Mouse (Mus musculus) liver, postnatal 0 days (tissue): Measurements from ENCODE around the gene Ssr3. TPM values are rescaled to one million over a fixed set of nuclear protein-coding genes. Genes with fewer than 3 reads are reported as not detected.

Source experiments
- ATAC-seq: fragments of 200-750 bp; cut with Nextera tagmentation; 2 replicates; pipeline ENCODE4 v1.8.0; 2017; ENCODE audit warnings: mild to moderate bottlenecking, moderate library complexity
- DNase-seq: peaks from one replicate; pipeline ENCODE4 v3.0.0-alpha.2; 2016
- H3K27ac ChIP-seq: fragments of 300-500 bp; sonication (generic); 2 replicates; pipeline ENCODE4 v1.5.1; 2014; ENCODE audit warnings: antibody characterized with exemption, moderate library complexity, mild to moderate bottlenecking, low read depth
- H3K27me3 ChIP-seq: fragments of 300-500 bp; sonication (generic); 2 replicates; pipeline ENCODE4 v1.6.1; 2014; ENCODE audit warnings: low read length, control low read depth, mixed read lengths; ENCODE audit not compliant: insufficient read depth
- H3K36me3 ChIP-seq: fragments of 300-500 bp; sonication (generic); replicated peaks from 2 replicates; pipeline ENCODE4 v1.6.1; 2014; ENCODE audit warnings: mild to moderate bottlenecking, control low read depth, low read length, moderate library complexity, mixed read lengths; ENCODE audit not compliant: insufficient read depth
- H3K4me1 ChIP-seq: fragments of 300-500 bp; sonication (generic); 2 replicates; pipeline ENCODE4 v1.6.1; 2014; ENCODE audit warnings: antibody characterized with exemption, mild to moderate bottlenecking, control low read depth; ENCODE audit not compliant: insufficient read depth
- H3K4me2 ChIP-seq: fragments of 300-500 bp; sonication (generic); 2 replicates; pipeline ENCODE4 v1.6.1; 2014; ENCODE audit warnings: low read depth, mild to moderate bottlenecking, low read length, moderate library complexity, mixed read lengths
- H3K4me3 ChIP-seq: fragments of 300-500 bp; sonication (generic); 2 replicates; pipeline ENCODE4 v1.5.1; 2014; ENCODE audit warnings: low read depth, low read length
- H3K9ac ChIP-seq: fragments of 300-500 bp; sonication (generic); replicated peaks from 2 replicates; pipeline ENCODE4 v1.6.1; 2014; ENCODE audit warnings: mild to moderate bottlenecking, moderate library complexity
- H3K9me3 ChIP-seq: fragments of 300-500 bp; sonication (generic); 2 replicates; pipeline ENCODE4 v1.6.1; 2016; ENCODE audit warnings: mild to moderate bottlenecking, control low read depth, low read length, mixed read lengths
- CTCF ChIP-seq: sonication (generic); IDR thresholded peaks from 2 replicates; pipeline ENCODE4 v1.5.1; 2016; ENCODE audit warnings: antibody characterized with exemption, low read depth
- EP300 ChIP-seq: IDR thresholded peaks from 2 replicates; pipeline ENCODE4 v1.6.1; 2016; ENCODE audit warnings: antibody characterized with exemption, low read depth, mild to moderate bottlenecking
- WGBS: fragments of 180-500 bp; shearing (Covaris S2); extraction: QIAGEN DNeasy Blood & Tissue Kit; methylation state at CpG from one replicate; pipeline ENCODE4 v1.1.7; 2014; ENCODE audit not compliant: insufficient replicate concordance; 5-methylcytosine and 5-hydroxymethylcytosine counted together
- polyA plus RNA-seq: library from polyadenylated mRNA; unstranded; fragments of >200 nt; fragmentation: Nextera tagmentation; extraction: Ambion mirVana; gene quantifications from 2 replicates; pipeline ENCODE4 v1.2.1, GENCODE M21; 2015

Gene Ssr3
- polyA plus RNA-seq, 1 experiment from 2014 or later = 89.5 TPM

- WGBS = 81% methylated on average over 4 of the region's 4 CpGs
- no peaks in the 10 kb centered on the region for H3K4me1 ChIP-seq
- TF ChIP-seq CTCF = no peak
- no peak for TF ChIP-seq EP300
- H3K27ac ChIP-seq = no peak overlapping the region
- no peak overlapping the region for H3K9ac ChIP-seq
- H3K4me2 ChIP-seq = no peak overlapping the region
- ATAC-seq (no peak), DNase-seq (no peak)
- H3K36me3 ChIP-seq = peaks cover 51% of the 10 kb centered on the region
- no peaks in the 10 kb centered on the region for H3K27me3 ChIP-seq
- H3K4me3 ChIP-seq = no peak overlapping the region
- H3K9me3 ChIP-seq = no peaks in the 10 kb centered on the region
Measured at GRCm38 (mm10) chr3:65381094-65381493, 11.3 kb downstream of the Ssr3 start.

DNA sequence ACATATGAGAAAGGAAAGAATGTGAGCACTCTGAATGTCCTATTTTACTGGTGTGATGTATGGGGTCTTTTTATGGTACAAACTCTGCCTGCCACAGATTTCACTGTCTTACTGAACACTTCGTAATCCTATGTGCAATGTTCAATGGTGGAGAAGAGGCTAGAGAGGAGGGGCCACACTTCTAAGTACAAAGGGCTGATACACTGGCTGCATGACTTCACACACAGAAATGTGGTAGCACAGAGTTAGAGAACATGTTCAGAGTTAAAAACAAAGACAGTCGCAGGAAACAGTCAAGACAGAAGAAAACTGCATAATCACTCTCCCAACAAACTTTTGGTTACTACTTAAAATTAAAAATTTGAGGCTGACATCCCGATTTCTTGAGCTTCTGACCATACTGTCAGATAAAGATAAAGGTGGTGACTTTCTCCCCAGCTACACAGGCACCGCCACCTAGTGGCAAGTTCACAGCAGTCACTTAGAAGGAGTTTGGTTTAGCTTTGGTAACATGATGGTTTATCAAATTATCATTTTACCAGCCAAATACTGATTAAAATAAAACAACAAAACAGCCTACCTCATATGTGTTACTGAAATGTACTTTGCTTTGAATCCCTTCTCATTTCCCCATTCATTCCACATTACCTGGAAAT, 12.4 kb downstream of the Ssr3 start:
- no peaks in the 10 kb centered on the region for H3K4me1 ChIP-seq
- 66% methylated on average over 4 of the region's 4 CpGs for WGBS
- TF ChIP-seq EP300 (no peak), CTCF (peak; percentile 77)
- no peak overlapping the region for H3K27ac ChIP-seq
- no peak overlapping the region for H3K9ac ChIP-seq
- DNase-seq (peak; percentile 55), ATAC-seq (no peak)
- H3K4me3 ChIP-seq = no peak overlapping the region
- H3K27me3 ChIP-seq = no peaks in the 10 kb centered on the region
- H3K4me2 ChIP-seq = no peak overlapping the region
- peaks cover 44% of the 10 kb centered on the region for H3K36me3 ChIP-seq
- no peaks in the 10 kb centered on the region for H3K9me3 ChIP-seq

GRCm38 (mm10) chr3:65378724-65379123, 13.7 kb downstream of the Ssr3 start:
- Histone ChIP-seq H3K4me1 (no peaks in the 10 kb centered on the region), H3K9me3 (no peaks in the 10 kb centered on the region), H3K9ac (no peak overlapping the region), H3K4me2 (no peak overlapping the region), H3K36me3 (peaks cover 36% of the 10 kb centered on the region), H3K27me3 (no peaks in the 10 kb centered on the region), H3K27ac (no peak overlapping the region), H3K4me3 (no peak overlapping the region)
- DNase-seq (no peak), ATAC-seq (no peak)
- TF ChIP-seq EP300 = no peak
- no peak for TF ChIP-seq CTCF

GRCm38 (mm10) chr3:65374729-65375128, 17.7 kb downstream of the Ssr3 start:
- no peak overlapping the region for H3K4me2 ChIP-seq
- WGBS = 79% methylated on average over 3 of the region's 3 CpGs
- no peaks in the 10 kb centered on the region for H3K4me1 ChIP-seq
- no peak overlapping the region for H3K4me3 ChIP-seq
- ATAC-seq = no peak
- no peak overlapping the region for H3K9ac ChIP-seq
- no peak for DNase-seq
- no peak overlapping the region for H3K27ac ChIP-seq
- H3K36me3 ChIP-seq = peaks cover 24% of the 10 kb centered on the region
- H3K27me3 ChIP-seq = no peaks in the 10 kb centered on the region
- no peaks in the 10 kb centered on the region for H3K9me3 ChIP-seq
- TF ChIP-seq CTCF (no peak), EP300 (no peak)

GRCm38 (mm10) chr3:65373594-65374182, 18.7 kb downstream of the Ssr3 start:
- TF ChIP-seq EP300 = no peak
- TF ChIP-seq CTCF = no peak

DNA sequence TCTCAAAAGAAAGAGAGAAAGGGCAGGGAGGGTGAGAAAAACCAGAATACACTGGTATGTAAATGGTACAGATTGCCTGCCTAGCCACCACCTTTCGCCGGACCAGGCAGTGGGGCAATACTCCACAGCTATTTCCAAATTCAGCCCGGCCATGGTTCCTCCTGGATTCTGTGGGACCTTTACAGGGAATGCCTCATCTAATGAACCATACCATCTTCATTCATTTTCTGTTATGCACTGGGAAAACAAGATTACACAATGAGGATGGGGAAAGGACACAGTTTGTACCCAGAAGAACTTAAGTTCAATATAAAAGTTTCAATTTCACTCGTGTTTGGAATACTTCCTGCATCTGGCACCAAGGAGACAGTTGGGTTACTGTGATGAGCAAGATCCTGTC, 19.9 kb downstream of the Ssr3 start:
- H3K4me2 ChIP-seq = no peak overlapping the region
- DNase-seq = no peak
- H3K27ac ChIP-seq = no peak overlapping the region
- TF ChIP-seq EP300 (peak; percentile 28; the same call in 1 of the 2 replicates), CTCF (no peak)
- 0 out of 2 replicates have a peak, but pooled peaks have one; percentile 21 for ATAC-seq
- H3K9me3 ChIP-seq = no peaks in the 10 kb centered on the region
- H3K27me3 ChIP-seq = no peaks in the 10 kb centered on the region
- no peak overlapping the region for H3K4me3 ChIP-seq
- 69% methylated on average over 4 of the region's 4 CpGs for WGBS
- H3K4me1 ChIP-seq = no peaks in the 10 kb centered on the region
- peaks cover 16% of the 10 kb centered on the region for H3K36me3 ChIP-seq
- H3K9ac ChIP-seq = no peak overlapping the region

More at GRCm38 (mm10) chr3:65373594-65374182, 18.7 kb downstream of the Ssr3 start:
- ATAC-seq = no peak
- Histone ChIP-seq H3K4me3 (no peak overlapping the region), H3K4me1 (no peaks in the 10 kb centered on the region), H3K27ac (no peak overlapping the region), H3K27me3 (no peaks in the 10 kb centered on the region), H3K4me2 (no peak overlapping the region), H3K36me3 (peaks cover 17% of the 10 kb centered on the region), H3K9ac (no peak overlapping the region), H3K9me3 (no peaks in the 10 kb centered on the region)
- WGBS = 89% methylated on average over 5 of the region's 5 CpGs
- DNase-seq = no peak
